Mouse (Mus musculus): ENCODE data around the gene Lrtm1. TPM values are rescaled to one million over a fixed set of nuclear protein-coding genes. Genes with fewer than 3 reads are reported as not detected.

Lrtm1 gene
- total RNA-seq (2017): not detected in 2 replicates

GRCm38 (mm10) chr14:29017883-29018282, at the start of gene Lrtm1:
Gene Lrtm1, plus strand, starts transcription at chr14:29018208.
- no peak for ATAC-seq (ENCODE audit: extremely low read depth, insufficient number of reproducible peaks, low FRiP score, poor library complexity, severe bottlenecking)

GRCm38 (mm10) chr14:28969247-28969646, 48.8 kb upstream of the Lrtm1 start:
- no peak for ATAC-seq (ENCODE audit: extremely low read depth, insufficient number of reproducible peaks, low FRiP score, poor library complexity, severe bottlenecking)

- no peak for ATAC-seq (ENCODE audit: extremely low read depth, insufficient number of reproducible peaks, low FRiP score, poor library complexity, severe bottlenecking)
Observed at GRCm38 (mm10) chr14:28972620-28973019, 45.4 kb upstream of the Lrtm1 start.

DNA sequence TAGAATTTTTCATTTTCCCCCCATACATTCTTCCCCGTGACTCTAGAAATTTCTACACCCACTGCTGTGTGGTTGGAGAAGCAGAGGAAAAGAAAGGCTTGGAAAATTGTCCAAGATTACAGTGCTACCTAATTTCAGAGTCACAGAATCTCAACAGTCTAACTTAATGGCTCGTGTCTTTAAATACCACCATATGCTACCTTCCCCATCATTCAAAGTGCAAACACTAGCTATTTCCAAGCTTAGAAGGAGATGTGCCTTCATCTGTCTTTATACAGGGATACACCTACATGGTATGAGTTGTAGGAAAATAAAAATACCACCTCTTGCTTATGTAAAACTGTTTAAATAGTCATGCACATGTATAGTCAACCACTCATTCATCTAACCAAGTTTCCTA, 38.8 kb upstream of the Lrtm1 start:
- no peak for ATAC-seq (ENCODE audit: extremely low read depth, insufficient number of reproducible peaks, low FRiP score, poor library complexity, severe bottlenecking)

- ATAC-seq (ENCODE audit: extremely low read depth, insufficient number of reproducible peaks, low FRiP score, poor library complexity, severe bottlenecking): no peak
Observed at GRCm38 (mm10) chr14:28980482-28980881, 37.5 kb upstream of the Lrtm1 start.

GRCm38 (mm10) chr14:28984276-28984675, 33.7 kb upstream of the Lrtm1 start:
- no peak for ATAC-seq (ENCODE audit: extremely low read depth, insufficient number of reproducible peaks, low FRiP score, poor library complexity, severe bottlenecking)

- ATAC-seq (ENCODE audit: extremely low read depth, insufficient number of reproducible peaks, low FRiP score, poor library complexity, severe bottlenecking): no peak
Observed at GRCm38 (mm10) chr14:28988211-28988900, 29.7 kb upstream of the Lrtm1 start.

GRCm38 (mm10) chr14:28996569-28996968, 21.4 kb upstream of the Lrtm1 start:
- no peak for ATAC-seq (ENCODE audit: extremely low read depth, insufficient number of reproducible peaks, low FRiP score, poor library complexity, severe bottlenecking)

GRCm38 (mm10) chr14:29005228-29005840, 12.7 kb upstream of the Lrtm1 start:
- no peak for ATAC-seq (ENCODE audit: extremely low read depth, insufficient number of reproducible peaks, low FRiP score, poor library complexity, severe bottlenecking)

GRCm38 (mm10) chr14:29009644-29010043, 8.4 kb upstream of the Lrtm1 start:
- no peak for ATAC-seq (ENCODE audit: extremely low read depth, insufficient number of reproducible peaks, low FRiP score, poor library complexity, severe bottlenecking)

- no peak for ATAC-seq (ENCODE audit: extremely low read depth, insufficient number of reproducible peaks, low FRiP score, poor library complexity, severe bottlenecking)
Observed at GRCm38 (mm10) chr14:29013161-29013560, 4.8 kb upstream of the Lrtm1 start.

GRCm38 (mm10) chr14:29014680-29015079, 3.3 kb upstream of the Lrtm1 start:
- ATAC-seq (ENCODE audit: extremely low read depth, insufficient number of reproducible peaks, low FRiP score, poor library complexity, severe bottlenecking): no peak

DNA sequence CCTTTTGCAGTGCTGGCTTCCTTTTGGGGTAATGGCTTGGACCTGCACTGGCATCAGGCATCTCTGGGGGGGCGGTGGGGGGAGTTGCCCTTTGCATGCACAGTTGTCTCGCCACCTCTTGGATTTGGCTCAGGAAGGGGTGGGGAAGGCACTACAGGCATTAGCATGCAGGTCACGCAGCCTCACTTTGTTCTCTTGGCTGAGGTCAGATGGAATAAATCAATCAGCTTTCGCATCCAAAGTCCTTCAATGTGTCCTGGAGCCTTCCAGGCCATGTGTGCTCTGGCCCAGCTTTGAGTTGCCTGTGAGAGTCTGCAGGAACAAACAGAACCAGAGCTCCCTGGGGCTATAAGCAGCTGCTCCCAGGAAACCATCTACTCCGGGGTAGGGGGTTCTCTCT, 2.1 kb upstream of the Lrtm1 start:
- no peak for ATAC-seq (ENCODE audit: extremely low read depth, insufficient number of reproducible peaks, low FRiP score, poor library complexity, severe bottlenecking)

- ATAC-seq (ENCODE audit: extremely low read depth, insufficient number of reproducible peaks, low FRiP score, poor library complexity, severe bottlenecking): no peak
Observed at GRCm38 (mm10) chr14:29018316-29019000, 450 bp downstream of the Lrtm1 start.

GRCm38 (mm10) chr14:29021295-29021694, 3.3 kb downstream of the Lrtm1 start:
- ATAC-seq (ENCODE audit: extremely low read depth, insufficient number of reproducible peaks, low FRiP score, poor library complexity, severe bottlenecking): no peak

GRCm38 (mm10) chr14:29023246-29023645, 5.2 kb downstream of the Lrtm1 start:
- ATAC-seq (ENCODE audit: extremely low read depth, insufficient number of reproducible peaks, low FRiP score, poor library complexity, severe bottlenecking): no peak

DNA sequence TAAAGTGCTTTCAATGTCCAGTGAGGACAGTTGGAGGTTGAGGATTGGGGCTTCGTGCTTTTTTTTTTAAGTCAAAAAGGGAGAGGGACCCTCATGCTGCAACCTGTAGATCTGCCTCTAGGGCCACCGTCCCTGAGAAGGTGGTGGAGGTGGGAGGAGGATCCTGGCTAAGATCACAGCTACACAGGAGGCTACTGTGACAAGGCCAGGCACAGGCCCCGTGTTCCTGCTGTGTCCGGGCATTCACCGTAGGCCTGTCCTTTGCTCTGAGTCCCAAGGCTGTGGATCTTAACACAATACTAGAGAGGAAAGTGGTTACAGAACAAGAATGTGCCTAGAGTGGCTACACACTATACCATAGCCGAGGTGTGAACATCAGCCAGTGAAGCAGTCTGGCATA, 7.3 kb downstream of the Lrtm1 start:
- ATAC-seq (ENCODE audit: extremely low read depth, insufficient number of reproducible peaks, low FRiP score, poor library complexity, severe bottlenecking): no peak

DNA sequence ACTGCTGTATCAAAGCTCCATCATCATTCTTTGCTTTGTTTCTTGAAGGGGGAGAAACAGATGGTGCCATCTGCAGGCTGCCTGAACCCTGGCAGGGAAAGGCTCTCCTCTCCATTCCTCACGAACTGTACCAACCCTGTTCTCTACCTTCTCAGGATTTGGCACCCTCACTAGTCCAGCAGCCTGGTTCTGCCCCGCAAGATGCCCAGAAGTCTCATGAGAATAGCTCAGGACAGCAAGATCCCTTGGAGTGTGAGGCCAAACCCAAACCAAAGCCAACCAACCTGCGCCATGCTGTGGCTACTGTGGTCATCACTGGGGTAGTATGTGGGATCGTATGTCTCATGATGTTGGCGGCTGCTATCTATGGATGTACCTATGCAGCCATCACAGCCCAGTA, 9.3 kb downstream of the Lrtm1 start:
- ATAC-seq (ENCODE audit: extremely low read depth, insufficient number of reproducible peaks, low FRiP score, poor library complexity, severe bottlenecking): no peak

DNA sequence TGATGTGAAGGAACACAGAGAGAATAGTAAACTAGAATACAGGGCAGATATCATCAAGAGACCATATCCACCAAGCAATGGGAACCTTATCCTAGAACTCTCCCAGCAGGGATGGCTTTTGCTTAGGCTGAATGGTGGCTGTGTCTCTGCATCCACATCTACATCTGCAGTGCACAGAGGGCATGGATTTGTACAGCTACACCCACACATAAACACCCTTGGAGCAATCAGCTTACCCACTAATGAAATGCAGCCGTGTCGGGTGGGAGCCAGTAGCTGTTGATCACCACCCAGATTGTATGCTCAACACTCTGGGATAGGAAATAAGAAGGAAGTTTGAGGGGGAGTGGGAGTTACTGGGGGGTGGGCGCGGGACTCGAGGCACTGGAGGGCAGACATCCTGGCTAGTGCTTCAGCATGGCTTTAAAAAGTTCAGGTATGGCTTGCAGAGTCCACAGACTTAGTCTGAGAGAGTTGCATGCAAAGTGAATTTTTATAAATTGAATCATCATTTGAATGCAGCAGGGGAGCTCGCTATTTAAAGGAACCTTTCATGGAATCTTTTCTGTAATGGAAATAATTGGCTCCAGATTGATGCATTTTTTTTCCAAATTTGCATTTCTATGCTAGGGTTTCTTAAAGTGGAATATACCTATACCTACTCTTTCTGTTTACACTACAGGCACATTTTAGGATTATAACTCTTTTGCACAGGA, 10.5 kb downstream of the Lrtm1 start:
- no peak for ATAC-seq (ENCODE audit: extremely low read depth, insufficient number of reproducible peaks, low FRiP score, poor library complexity, severe bottlenecking)

DNA sequence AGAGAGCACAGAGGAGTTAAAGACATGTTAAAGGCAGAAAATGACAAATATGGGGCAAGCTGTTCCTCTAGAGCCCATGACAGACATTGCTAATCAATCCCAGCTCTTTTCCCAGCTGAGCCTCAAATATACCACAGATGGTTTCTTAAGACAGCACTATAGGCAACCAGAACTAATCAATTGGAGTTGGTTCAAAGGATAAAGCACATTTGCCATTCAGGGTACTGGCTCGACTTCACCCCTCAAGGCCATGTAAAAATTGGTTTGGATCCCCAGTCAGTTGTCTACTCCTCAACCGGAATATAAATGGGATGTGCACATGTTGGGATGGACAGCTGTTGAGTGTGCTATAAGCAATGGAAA, 11.1 kb downstream of the Lrtm1 start:
- ATAC-seq (ENCODE audit: extremely low read depth, insufficient number of reproducible peaks, low FRiP score, poor library complexity, severe bottlenecking): no peak
